Mouse (Mus musculus) neural tube, embryonic 15.5 days (tissue): Measurements from ENCODE around the gene Il10rb. TPM values are rescaled to one million over a fixed set of nuclear protein-coding genes. Genes with fewer than 3 reads are reported as not detected.
A peak's percentile ranks its signal among the peaks of the same experiment; 100 is the strongest.

ENCODE experiments used
- ATAC-seq: fragments of 200-750 bp; cut with Nextera tagmentation; 2 replicates; pipeline ENCODE4 v1.8.0; 2017; ENCODE audit warnings: mild to moderate bottlenecking, moderate TSS enrichment, moderate library complexity; ENCODE audit not compliant: low FRiP score
- H3K27ac ChIP-seq: fragments of 300-500 bp; sonication (generic); replicated peaks from 2 replicates; pipeline ENCODE4 v1.5.1; 2015; ENCODE audit warnings: mild to moderate bottlenecking, inconsistent platforms
- H3K27me3 ChIP-seq: fragments of 300-500 bp; sonication (generic); replicated peaks from 2 replicates; pipeline ENCODE4 v1.6.1; 2015; ENCODE audit warnings: inconsistent platforms
- H3K36me3 ChIP-seq: fragments of 300-500 bp; sonication (generic); 2 replicates; pipeline ENCODE4 v1.6.1; 2015; ENCODE audit warnings: inconsistent platforms
- H3K4me1 ChIP-seq: fragments of 300-500 bp; sonication (generic); 2 replicates; pipeline ENCODE4 v1.6.1; 2015; ENCODE audit warnings: inconsistent platforms
- H3K4me2 ChIP-seq: fragments of 300-500 bp; sonication (generic); 2 replicates; pipeline ENCODE4 v1.6.1; 2015; ENCODE audit warnings: inconsistent platforms, mild to moderate bottlenecking, moderate library complexity
- H3K4me3 ChIP-seq: fragments of 300-500 bp; sonication (generic); replicated peaks from 2 replicates; pipeline ENCODE4 v1.5.1; 2015; ENCODE audit warnings: mild to moderate bottlenecking, inconsistent platforms
- H3K9ac ChIP-seq: fragments of 300-500 bp; sonication (generic); replicated peaks from 2 replicates; pipeline ENCODE4 v1.6.1; 2015; ENCODE audit warnings: mild to moderate bottlenecking, inconsistent platforms
- H3K9me3 ChIP-seq: fragments of 300-500 bp; sonication (generic); replicated peaks from 2 replicates; pipeline ENCODE4 v1.6.1; 2016; ENCODE audit warnings: inconsistent platforms
- WGBS: fragments of 180-500 bp; shearing (Covaris S2); methylation state at CpG from one replicate; pipeline ENCODE4 v1.1.7; 2015; ENCODE audit warnings: mixed read lengths; 5-methylcytosine and 5-hydroxymethylcytosine counted together
- polyA plus RNA-seq: library from polyadenylated mRNA; unstranded; fragments of >200 nt; fragmentation: Nextera tagmentation; extraction: Ambion mirVana; gene quantifications from 2 replicates; pipeline ENCODE4 v1.2.1, GENCODE M21; 2015

Il10rb gene
- polyA plus RNA-seq, 1 experiment from 2014 or later, result 14.4 TPM

DNA sequence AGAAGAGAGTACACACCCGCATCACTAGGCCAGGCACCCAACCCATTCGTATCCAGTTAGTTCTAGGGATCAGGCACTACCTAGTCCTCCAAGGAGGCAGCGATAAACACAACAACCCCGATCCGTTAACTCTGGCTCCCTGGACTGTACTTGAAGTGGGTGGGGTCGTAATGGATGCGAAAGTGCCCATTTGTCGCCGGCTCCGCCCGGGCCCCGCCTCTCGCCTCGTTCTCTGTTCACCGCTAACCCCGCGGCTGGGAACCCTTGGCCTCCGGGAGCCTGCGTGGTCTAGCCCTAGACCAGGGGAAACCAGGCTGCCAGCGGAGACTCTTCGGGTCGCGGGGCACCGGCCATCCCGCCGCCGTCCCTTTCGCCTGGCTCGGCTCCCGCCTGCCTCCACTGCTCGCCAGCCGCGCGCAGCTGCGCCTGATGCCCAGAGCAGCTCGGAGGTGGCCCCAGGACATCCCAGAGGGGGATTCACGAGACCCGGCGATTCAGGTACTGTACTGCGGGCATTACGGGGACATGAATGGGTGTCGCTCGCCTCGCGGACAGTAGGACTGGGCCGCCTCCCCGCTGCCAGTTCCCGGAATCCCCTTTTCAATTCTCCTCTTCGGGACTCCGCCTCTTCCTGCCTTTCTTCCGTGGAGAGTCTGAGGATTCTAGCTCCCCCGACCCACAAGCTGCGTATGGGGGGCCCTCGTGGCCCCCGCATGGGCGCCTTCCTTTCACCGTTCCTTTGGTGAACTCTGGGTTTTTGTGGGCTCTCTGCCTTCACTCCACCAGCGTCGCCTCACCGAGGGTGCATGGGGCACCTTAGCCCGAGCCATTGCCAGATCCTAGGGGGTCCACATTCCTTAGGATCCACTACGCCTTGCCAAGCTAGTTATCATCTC lies 33.1 kb upstream of the Il10rb start, which contains the start of gene Ifnar2:
TSS of gene Ifnar2 (plus strand) at position 207 of the 896 bp plus-strand sequence.
- Histone ChIP-seq H3K4me3 (peak within 1 kb of the TSS; percentile 63), H3K27ac (peak within 1 kb of the TSS; percentile 91), H3K9ac (peak within 1 kb of the TSS; percentile 69), H3K27me3 (no peaks in the 10 kb centered on the region), H3K9me3 (no peaks in the 10 kb centered on the region), H3K36me3 (no peaks in the 10 kb centered on the region), H3K4me1 (peaks cover 18% of the 10 kb centered on the region), H3K4me2 (peak within 1 kb of the TSS; percentile 74)
- WGBS, result under 1% methylated on average over 62 of the region's 62 CpGs
- peak; percentile 94 for ATAC-seq

DNA sequence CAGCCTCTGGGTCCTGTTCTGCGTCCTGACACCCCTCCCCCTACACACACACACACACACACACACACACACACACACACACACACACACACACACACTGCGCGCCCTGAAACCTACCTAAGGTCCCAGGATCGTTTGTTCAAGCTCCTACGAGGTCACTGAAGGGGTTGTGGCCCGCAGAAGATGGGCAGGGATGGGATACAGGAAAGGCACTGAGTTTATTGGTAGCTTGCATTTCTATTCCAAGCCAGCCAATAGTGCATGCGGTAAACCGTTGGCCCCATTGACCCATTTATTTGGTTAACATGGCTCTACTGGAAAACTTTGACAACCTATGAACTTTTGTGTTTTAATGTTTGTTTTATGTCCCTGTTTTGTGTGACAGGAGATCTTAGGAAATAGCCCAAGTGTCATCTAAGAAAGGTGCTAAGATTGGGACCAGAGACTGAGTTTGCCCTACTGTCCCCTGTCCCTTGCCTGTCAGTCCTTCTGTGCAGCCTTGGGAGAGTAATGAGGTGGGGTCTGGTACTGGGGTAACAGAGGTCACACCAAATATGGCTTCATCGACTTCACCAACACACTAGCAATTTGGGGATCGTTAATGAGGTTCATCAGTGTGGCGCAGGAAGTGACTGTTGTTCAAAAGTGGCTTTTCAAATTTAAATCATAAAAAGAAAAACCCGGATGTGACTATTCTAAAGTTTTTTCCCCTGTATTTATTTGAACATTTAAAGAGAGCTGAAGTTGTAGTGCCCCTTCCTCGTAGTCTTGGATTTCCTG lies 32.3 kb upstream of the Il10rb start:
- Histone ChIP-seq H3K4me2 (peak overlapping the region; percentile 74), H3K27ac (peak overlapping the region; percentile 91), H3K36me3 (no peaks in the 10 kb centered on the region), H3K4me1 (peaks cover 18% of the 10 kb centered on the region), H3K4me3 (peak overlapping the region; percentile 63), H3K9ac (peak overlapping the region; percentile 69), H3K27me3 (no peaks in the 10 kb centered on the region), H3K9me3 (no peaks in the 10 kb centered on the region)
- 42% methylated on average over 13 of the region's 13 CpGs for WGBS
- no peak; the same call in 1 of the 2 replicates for ATAC-seq

DNA sequence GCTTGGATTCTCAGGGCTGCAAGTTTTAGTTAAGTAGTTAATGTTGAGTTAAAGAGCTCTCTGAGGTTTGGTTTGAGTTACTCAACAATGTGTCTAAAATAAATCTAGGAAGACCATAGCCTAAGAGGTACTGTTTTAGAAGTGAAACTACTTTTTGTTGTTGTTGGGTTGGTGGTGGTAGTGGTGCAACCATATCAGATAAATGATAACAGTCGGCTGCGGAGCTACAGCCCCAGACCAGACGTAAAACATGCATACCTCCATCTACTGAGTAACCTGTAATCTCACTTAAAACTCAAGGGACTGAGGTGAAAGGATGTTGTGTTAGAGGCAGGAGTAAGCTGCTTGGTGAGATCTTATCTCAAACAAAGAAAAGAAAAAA lies 31.7 kb upstream of the Il10rb start:
- no peak for ATAC-seq
- H3K9me3 ChIP-seq, result no peaks in the 10 kb centered on the region
- no peak overlapping the region for H3K27ac ChIP-seq
- H3K27me3 ChIP-seq, result no peaks in the 10 kb centered on the region
- no peak overlapping the region for H3K9ac ChIP-seq
- H3K4me2 ChIP-seq, result peak overlapping the region; percentile 74
- H3K36me3 ChIP-seq, result no peaks in the 10 kb centered on the region
- H3K4me3 ChIP-seq, result no peak overlapping the region
- H3K4me1 ChIP-seq, result peaks cover 18% of the 10 kb centered on the region
- WGBS, result 88% methylated on average over 3 of the region's 3 CpGs

DNA sequence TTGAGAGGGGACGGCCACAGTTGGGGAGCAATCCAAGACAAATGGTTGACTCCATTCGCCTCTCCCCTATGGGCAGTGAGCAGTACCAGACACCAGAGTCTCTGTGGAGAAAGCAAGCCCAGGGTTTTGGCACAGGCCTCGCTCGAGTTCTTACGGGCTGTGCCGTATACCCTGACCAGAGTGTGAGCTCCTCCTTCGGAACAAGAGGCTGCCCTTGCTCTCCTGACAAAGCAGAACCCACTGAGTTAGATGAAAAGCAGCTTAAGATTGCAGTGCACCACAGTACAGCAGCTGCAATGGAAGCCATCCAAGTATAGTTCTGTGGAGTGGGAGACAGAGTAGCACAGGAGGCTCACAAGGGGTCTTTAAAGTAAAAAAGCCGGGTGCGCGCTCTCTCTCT lies 29.3 kb upstream of the Il10rb start:
- Histone ChIP-seq H3K27ac (peak overlapping the region; percentile 46; the same call in 1 of the 2 replicates), H3K4me3 (no peak overlapping the region), H3K4me2 (no peak overlapping the region), H3K9me3 (no peaks in the 10 kb centered on the region), H3K36me3 (no peaks in the 10 kb centered on the region), H3K9ac (no peak overlapping the region), H3K27me3 (no peaks in the 10 kb centered on the region), H3K4me1 (peaks cover 18% of the 10 kb centered on the region)
- ATAC-seq, result no peak
- 86% methylated on average over 10 of the region's 10 CpGs for WGBS

DNA sequence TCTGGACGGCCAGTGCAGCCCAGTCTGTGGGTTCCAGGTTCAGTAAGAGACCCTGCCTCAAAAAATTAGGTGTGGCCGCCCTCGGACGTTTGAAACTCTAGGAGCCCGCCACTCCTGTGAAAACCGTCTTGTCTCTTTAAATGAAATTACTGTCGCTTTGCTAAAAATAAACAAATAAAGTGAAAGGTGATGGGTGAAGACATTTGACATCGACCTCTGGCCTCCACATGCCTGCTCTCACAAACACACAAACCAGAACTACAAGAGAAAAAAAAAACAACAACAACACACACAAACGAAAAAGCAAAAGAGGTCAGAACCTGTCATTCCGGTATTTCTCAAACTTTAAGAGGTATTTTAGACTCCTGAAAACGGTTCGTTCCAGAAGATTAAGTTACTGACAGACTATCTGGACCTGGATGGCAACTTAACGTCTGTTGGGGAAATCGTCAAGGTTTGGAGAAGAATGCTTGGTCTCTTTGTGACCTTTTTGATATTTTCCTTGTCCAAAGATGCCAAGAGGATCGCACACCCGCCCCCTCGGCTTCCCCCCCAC lies 27.5 kb upstream of the Il10rb start:
- peaks cover 12% of the 10 kb centered on the region for H3K4me1 ChIP-seq
- no peaks in the 10 kb centered on the region for H3K27me3 ChIP-seq
- no peak overlapping the region; the same call in 1 of the 2 replicates for H3K27ac ChIP-seq
- H3K36me3 ChIP-seq, result no peaks in the 10 kb centered on the region
- 64% methylated on average over 17 of the region's 17 CpGs for WGBS
- H3K9ac ChIP-seq, result no peak overlapping the region
- no peaks in the 10 kb centered on the region for H3K9me3 ChIP-seq
- 0 out of 2 replicates have a peak overlapping the region, but pooled peaks have one; percentile 2 for H3K4me2 ChIP-seq
- no peak overlapping the region for H3K4me3 ChIP-seq
- ATAC-seq, result no peak

DNA sequence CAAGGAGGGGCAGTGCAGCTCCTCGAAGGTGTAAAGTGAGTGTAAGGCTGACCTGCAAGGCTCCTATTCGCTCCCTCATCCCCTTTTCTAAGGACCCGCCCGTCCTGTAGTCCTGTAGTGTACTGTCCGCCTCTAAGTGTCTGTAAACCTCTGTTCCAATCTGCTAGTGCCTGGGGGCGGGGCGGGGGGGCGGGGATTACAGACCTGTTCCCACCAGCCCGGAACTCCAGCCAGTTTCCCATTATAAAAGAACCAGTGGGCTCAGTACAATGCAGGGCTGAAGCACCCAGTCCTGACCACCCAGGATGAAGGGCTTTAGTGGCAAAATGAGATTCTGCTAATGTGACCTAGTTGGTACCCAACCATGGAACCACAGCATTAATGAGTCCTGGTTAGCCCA lies 27.0 kb upstream of the Il10rb start:
- Histone ChIP-seq H3K27me3 (no peaks in the 10 kb centered on the region), H3K4me2 (0 out of 2 replicates have a peak overlapping the region, but pooled peaks have one; percentile 2), H3K9ac (no peak overlapping the region), H3K27ac (peak overlapping the region; percentile 58; the same call in 1 of the 2 replicates), H3K36me3 (0 out of 2 replicates have a peak, but pooled peaks cover 2% of the 10 kb centered on the region), H3K4me1 (peaks cover 7% of the 10 kb centered on the region), H3K9me3 (no peaks in the 10 kb centered on the region), H3K4me3 (no peak overlapping the region)
- WGBS, result 26% methylated on average over 9 of the region's 9 CpGs
- 0 out of 2 replicates have a peak, but pooled peaks have one; percentile 47 for ATAC-seq

DNA sequence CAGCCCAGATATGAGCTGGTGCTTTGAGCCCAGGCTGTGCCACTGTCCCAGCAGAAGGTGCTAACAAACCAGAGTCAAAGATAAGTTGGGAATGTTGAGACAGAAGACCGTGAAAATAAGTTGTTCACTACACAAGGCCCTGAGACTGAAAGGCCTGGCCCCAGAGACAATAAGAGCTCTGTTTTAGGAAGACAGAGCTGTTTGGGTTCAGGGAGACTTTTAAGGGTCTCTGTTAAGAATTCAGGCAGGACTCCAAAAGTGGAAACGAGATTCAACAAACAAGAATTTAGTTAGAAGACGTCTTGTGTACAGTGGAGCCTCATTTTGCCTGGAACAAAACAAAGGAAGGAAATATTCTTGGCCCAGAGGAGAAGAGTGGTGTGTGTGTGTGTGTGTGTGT lies 26.6 kb upstream of the Il10rb start:
- WGBS, result 31% methylated on average over 3 of the region's 3 CpGs
- H3K4me2 ChIP-seq, result 0 out of 2 replicates have a peak overlapping the region, but pooled peaks have one; percentile 2
- ATAC-seq, result no peak

DNA sequence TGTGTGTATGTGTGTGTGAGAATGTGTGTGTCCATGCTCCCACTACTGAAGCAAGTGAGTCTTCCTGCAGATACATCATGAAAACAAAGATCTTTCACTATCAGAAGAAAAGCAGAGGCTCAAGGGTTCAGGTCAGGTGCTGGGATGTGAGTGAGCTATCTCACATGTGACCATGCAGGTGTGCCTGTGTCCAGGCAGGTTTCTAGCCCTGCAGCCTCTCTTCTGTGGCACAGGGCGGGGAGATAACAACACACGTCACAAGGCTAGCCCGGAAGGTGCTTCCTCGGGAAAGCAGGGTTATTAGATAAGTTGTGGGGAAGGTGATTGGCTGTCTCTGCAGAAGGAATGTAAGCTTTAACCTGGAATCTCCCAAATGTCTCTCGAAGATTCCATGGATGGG lies 25.8 kb upstream of the Il10rb start:
- Histone ChIP-seq H3K36me3 (peaks cover 2% of the 10 kb centered on the region; the same call in 1 of the 2 replicates), H3K4me1 (peaks cover 2% of the 10 kb centered on the region; the same call in 1 of the 2 replicates), H3K4me2 (no peak overlapping the region), H3K9me3 (no peaks in the 10 kb centered on the region), H3K9ac (no peak overlapping the region), H3K27me3 (no peaks in the 10 kb centered on the region), H3K4me3 (no peak overlapping the region), H3K27ac (peak overlapping the region; percentile 23; the same call in 1 of the 2 replicates)
- 84% methylated on average over 5 of the region's 5 CpGs for WGBS
- no peak for ATAC-seq

More for the DNA sequence above, 26.6 kb upstream of the Il10rb start:
- H3K4me1 ChIP-seq, result peaks cover 3% of the 10 kb centered on the region; the same call in 1 of the 2 replicates
- H3K9ac ChIP-seq, result no peak overlapping the region
- H3K36me3 ChIP-seq, result peaks cover 2% of the 10 kb centered on the region; the same call in 1 of the 2 replicates
- H3K9me3 ChIP-seq, result no peaks in the 10 kb centered on the region
- no peak overlapping the region for H3K4me3 ChIP-seq
- no peaks in the 10 kb centered on the region for H3K27me3 ChIP-seq
- H3K27ac ChIP-seq, result peak overlapping the region; percentile 58; the same call in 1 of the 2 replicates

DNA sequence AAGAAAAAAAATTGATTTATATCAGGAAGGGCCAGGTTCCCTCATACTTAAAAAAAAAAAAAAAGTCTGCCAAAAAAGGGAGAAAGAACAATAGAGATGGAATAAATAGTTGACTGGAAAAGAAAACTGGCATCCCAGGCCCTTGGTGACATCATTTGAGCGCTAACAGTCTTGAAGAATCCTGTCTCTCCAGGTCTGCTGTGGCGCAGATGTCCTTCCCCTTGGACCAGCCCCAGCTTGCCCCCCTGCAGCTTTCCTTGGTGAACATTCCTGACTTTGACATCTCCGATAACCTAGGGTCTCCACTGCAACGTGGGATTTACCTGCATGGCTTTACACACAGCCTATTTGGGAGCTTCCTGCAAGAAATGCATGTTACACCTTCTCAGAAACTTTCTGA lies 24.4 kb upstream of the Il10rb start:
- H3K27ac ChIP-seq, result no peak overlapping the region
- H3K4me3 ChIP-seq, result no peak overlapping the region
- H3K9ac ChIP-seq, result no peak overlapping the region
- ATAC-seq, result no peak
- H3K4me2 ChIP-seq, result no peak overlapping the region
- H3K9me3 ChIP-seq, result no peaks in the 10 kb centered on the region
- 95% methylated on average over 4 of the region's 4 CpGs for WGBS
- peaks cover 2% of the 10 kb centered on the region; the same call in 1 of the 2 replicates for H3K36me3 ChIP-seq
- no peaks in the 10 kb centered on the region for H3K27me3 ChIP-seq
- no peaks in the 10 kb centered on the region for H3K4me1 ChIP-seq

DNA sequence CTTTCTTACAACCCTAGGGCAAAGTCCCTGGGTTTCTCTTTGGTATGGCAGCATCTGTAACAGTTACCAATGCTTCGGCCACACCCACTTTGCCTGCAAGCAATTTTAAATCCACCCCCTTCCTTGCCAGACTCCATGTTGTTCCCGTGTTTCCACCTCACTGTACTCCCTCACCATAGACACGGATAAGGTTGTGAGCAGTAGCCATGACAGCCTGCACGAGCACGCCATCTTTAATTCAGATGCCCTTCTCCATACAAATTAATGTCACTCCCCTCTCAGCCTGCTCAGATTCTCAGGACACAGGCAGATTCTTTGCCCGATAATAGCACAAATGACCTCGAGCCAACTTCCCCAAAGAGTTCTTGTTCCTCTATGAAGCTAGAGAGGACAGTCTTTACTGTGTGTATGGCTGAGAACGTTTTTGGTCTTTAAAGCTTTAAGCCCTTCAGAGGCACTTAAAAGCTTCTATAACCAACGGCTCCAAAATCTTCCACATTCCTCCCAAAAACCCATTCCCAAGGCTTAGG lies 23.6 kb upstream of the Il10rb start:
- H3K9me3 ChIP-seq, result no peaks in the 10 kb centered on the region
- no peak overlapping the region for H3K4me2 ChIP-seq
- no peak overlapping the region for H3K27ac ChIP-seq
- H3K4me1 ChIP-seq, result no peaks in the 10 kb centered on the region
- 90% methylated on average over 9 of the region's 9 CpGs for WGBS
- no peaks in the 10 kb centered on the region for H3K27me3 ChIP-seq
- peaks cover 5% of the 10 kb centered on the region; the same call in 1 of the 2 replicates for H3K36me3 ChIP-seq
- H3K4me3 ChIP-seq, result no peak overlapping the region
- ATAC-seq, result no peak
- no peak overlapping the region for H3K9ac ChIP-seq

DNA sequence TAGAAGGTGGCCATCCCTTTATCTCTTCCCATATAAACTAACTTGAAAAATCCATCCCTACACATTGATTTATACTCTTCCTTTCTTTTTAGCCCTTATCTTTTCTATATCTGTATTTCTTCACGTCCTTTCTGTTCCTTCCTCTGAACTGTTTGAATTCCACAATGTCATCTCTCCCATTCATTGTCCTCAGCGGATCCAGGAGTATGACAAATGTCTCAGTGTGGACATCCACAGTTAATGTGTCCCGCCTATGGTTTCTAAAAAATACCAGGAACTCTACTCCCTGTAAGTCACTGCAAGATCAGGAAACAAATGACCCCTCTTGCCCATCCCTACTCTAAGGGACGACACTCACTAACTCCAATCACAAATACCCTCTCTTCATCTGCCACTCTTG lies 21.7 kb upstream of the Il10rb start:
- Histone ChIP-seq H3K27me3 (no peaks in the 10 kb centered on the region), H3K27ac (no peak overlapping the region), H3K4me3 (no peak overlapping the region), H3K9me3 (no peaks in the 10 kb centered on the region), H3K4me1 (no peaks in the 10 kb centered on the region), H3K9ac (no peak overlapping the region), H3K36me3 (peaks cover 19% of the 10 kb centered on the region), H3K4me2 (no peak overlapping the region)
- no peak for ATAC-seq
- WGBS, result 85% methylated on average over 4 of the region's 4 CpGs
